Mouse (Mus musculus): Measurements from ENCODE around the gene Pgs1.

Gene Pgs1

DNA sequence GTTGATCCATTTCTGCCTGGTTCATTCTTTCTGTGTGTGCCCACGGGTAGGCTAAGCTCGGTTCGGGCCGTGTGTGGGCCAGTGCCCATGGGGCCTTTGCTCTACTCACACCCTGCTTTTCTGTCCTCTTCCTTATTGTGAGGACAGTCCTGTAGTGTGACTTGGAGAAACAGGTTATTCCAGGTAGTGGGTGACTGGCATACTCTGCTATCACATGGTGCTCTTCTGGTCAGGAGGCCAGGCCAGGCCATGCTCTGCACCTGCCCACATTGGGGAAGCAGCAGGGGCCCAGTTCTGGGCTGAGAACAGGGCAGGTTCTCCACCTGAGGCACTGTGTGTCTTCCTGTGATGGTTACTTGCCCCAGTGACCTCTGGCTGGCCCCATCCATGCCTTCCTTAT is 12.3 kb downstream of the Pgs1 start:
- CTCF ChIA-PET = no interaction called here

DNA sequence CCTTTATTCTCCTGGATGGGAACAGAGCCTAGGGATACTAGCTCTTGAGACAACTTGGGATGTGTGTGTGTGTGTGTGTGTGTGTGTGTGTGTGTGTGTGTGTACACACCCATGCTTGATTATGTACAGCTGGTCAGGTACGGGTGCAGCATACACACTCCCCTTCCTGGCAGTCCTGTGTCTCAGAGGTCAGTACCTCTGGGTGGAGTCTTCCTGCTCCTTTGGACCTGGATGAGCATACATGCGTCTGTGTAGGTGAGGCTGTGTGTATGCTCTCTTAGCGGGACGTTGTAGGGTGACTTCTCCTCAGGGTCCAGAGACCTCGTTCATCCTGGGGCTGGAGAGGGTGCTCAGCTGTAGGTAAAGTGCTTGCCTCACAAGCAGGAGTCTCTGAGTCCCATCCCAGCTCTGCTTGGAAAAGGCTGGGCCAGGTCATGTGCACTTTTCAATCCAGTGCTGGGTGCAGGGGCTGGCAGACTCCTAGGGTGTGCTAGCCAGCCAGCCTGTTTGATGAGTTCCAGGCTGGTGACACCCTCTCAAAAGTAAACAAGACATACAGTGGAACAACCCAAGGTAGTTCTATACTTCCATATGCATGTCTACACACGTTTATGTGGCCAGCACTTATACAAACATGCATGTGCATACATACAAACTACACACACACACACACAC is 13.3 kb downstream of the Pgs1 start:
- CTCF ChIA-PET = interaction anchor here (0.6 kb wide), 1 partner anchor 1048 kb away, joined by 3 read pairs; no protein-coding TSS in a partner anchor

DNA sequence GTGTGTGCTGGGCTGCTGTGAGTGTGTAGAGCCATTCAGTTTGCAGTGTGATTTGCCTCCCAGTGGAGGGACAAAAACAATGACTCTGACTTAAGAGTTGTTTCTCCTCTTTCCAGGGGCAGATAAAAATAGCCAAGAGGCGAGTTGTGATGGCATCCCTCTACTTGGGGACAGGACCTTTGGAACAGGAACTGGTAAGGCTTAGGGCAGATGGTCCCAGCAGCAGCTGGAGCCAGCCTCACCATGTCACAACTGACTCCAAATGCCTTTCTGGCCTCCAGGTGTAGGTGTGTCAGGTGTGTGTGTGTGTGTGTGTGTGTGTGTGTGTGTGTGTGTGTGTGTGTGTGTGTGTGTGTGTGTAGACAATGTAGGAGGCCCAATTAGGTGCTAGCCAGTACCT is 14.0 kb downstream of the Pgs1 start:
- CTCF ChIA-PET = no interaction called here

DNA sequence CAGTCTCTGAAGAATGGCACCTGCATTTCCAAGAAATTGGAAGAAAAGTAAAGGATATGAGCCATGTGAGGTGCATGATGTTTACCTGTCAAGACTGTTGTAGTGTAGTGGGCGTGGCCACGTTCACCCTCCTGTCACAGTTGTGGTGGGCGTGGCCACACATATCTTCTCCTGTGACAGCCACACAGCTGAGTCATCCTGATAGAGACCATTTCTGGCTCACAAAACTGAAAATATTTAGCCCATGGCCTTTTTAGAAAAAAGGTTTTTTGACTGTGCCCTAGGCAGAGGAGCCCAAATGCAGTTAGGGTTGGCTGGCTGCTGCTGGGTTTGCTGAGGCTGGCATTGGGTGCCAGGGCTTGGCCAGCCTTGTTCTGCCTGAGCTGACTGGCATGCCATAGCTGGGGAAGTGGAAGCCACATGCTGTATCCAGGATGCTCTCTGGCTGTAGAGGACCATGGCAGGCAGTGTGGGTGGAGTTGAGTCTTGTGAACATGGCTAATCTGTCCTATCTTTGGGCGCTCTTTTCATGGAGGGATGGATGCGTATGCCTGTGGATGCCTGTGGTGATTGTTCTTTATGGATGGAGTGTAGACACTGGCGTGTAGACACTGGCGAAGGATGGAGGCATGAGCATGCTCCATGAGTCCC is 14.6 kb downstream of the Pgs1 start:
- CTCF ChIA-PET = no interaction called here

DNA sequence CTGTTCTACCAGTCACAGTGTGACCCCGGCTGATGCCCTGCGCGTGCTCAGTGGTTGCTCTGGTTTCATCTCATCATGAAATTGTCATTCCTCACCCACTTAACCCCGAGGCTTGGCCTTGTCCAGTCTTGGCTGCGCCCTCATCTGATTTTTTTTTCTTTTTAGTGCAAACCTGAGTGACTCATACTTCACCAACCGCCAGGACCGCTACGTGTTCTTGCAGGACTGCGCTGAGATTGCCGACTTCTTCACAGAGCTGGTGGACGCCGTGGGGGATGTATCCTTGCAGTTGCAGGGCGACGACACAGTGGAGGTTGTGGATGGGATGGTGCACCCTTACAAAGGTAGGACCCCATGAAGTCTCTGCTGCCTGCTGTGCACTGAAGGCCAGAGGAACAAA is 17.1 kb downstream of the Pgs1 start:
- CTCF ChIA-PET = no interaction called here

DNA sequence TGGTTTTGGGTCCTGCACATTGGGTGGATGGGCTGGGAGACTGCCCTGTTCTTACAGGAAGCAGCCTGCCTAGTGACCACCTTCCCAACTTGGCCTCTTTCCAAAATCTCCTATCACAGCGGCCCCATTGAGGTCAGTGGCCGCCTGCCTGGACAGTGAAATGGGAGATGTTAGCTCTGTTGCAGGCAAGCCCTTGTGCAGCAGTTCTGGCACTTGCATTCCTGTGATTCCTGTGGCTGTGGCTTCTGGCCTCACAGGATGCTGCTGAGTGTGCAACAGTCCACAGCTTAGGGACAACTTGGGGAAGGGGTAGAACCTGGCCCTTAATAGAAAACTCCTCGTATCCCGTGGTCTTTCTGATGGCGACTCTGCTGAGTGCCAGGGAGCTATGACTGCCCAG is 17.6 kb downstream of the Pgs1 start:
- CTCF ChIA-PET = no interaction called here

DNA sequence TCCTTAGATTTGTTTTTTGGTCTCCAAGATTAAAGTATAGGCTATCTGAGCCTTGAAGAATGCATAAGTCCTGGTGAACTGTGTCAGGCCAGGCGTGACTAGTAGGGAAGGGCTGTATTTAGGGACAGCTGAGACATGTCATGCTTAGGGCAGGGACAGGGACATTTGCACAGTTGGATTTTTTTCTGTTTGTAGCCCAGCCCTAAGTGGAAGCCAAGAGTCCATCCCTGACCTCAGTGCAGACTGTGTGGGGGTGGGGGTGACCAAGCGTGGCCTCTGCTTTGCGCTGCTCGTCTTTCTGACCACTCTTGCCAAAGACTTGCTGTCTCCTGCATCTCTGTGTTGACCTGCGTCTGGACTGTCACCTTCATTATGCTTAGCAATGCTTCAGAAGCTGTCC is 18.1 kb downstream of the Pgs1 start:
- CTCF ChIA-PET = interaction anchor here (0.6 to 0.7 kb wide), 2 partner anchors 32 to 178 kb away, joined by 3 read pairs; no protein-coding TSS in a partner anchor

DNA sequence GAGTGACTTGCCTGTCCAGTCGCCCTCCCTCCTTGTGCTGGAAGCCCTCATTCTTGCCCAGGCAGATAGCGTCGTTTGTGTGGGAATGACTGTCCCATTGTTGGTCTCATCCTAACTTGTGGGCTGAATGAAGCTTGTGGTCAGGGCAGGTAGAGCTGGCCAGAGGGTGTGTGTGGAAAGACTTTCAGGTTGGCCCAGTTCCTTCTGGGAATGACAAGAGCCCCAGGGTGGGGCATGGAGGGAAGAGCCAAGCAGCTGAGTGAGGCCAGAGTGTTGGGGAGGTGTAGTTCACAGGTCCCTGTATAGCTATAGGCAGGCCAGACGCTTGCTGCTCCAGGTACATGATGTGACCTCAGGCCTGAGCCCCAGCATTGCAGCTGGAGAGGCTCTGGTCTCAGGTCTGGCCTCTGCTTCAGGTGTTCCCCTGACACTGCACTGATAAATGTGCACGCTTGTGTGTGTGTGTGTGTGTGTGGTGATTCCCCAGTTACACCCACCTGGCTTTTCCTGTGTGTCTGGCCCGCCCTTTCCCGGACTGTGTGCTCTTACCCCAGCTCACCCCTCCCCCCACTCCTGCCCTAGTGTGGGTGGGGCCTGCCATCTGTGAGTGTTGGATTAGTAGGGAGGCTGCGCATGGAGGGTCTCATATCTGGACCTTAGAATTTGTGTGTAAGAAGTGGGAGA is 21.5 kb downstream of the Pgs1 start:
- CTCF ChIA-PET = interaction anchor here (0.7 kb wide), 1 partner anchor 24 kb away, joined by 3 read pairs; no protein-coding TSS in a partner anchor

DNA sequence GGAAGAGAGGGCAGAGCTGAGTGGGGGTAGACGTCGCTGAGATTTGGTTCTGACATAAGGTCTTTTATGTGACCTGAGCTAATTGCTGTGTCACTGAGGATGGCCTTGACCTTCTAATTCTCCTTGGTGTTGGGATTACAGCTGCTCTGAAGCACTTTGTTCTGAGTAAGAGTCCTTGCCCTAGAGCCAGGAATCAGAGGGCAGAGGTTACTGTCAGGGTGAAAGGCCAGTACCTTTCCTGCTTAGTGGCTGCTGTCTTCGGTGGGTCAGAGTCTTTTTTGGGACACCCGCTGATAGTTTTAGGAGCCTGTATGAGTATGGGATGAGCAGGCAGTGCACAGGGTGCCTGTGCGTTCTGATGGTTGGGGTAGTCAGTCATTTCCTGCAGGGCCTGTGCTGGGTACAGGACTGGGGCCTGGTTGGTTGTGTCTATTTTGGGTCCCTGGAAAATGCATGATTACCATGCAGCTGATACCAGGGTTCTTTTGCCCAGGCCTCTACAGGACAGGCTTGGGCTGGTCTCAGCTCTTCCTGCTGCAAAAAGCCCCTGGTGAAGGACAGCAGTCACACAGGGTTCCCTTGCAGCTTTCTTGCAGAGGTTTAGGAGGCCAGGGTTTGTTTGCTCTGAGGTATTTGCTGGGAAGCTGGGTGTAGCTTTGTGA is 22.2 kb downstream of the Pgs1 start:
- CTCF ChIA-PET = interaction anchor here (0.7 kb wide), 1 partner anchor 23 kb away, joined by 3 read pairs; no protein-coding TSS in a partner anchor

DNA sequence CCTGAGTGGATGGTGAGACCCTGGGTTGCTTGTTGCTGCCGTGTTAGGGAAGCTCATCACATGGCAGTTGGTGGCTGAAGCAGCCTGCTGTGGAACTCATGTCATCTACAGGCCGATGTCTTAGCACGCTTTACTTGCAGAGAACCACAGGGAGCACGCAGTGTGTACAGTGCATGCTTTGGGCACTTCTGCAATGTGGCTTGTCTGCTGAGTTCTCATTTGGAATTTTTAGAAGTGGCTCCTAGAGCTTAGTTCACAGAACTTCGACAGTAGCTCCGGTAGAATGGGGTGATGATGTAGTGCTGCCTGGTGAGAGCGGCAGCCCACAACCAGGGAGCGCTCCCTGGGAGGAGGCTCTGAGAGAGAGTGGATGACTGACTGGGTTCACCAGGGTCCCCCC is 22.8 kb downstream of the Pgs1 start:
- CTCF ChIA-PET = no interaction called here

DNA sequence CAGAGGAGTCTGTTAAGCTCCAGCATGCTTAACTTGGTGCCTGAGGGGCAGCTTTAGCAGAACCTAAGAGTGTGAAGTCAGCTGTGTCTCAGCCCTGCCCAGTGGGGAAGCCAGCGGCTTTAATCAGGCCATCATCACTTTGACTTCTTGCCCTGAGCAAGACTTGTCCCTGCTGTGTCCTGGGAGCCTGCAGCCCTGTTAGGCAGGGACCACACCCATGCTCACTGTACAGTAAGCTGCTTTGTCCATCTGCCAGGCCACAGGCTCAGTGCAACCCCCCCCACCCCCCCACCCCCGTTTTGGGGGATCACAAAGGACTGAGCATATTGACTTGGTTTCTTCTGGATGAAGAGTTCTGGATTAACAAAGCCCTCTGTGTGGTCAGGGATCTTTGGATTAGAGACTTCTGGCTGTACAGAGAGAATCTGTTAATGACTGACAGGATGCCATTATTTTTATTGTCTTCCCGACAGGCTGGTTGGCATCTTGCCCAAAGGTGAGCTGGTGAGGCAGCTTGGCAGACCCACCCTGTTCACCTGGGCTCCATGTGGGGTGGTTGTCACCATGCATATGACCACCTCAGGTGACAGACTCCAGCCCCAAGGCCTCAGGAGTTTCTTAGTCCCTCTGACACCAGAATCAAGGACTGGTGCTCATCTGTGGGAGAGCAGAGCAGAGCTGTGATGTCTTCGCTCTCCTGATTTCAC is 23.9 kb downstream of the Pgs1 start:
- CTCF ChIA-PET = no interaction called here

DNA sequence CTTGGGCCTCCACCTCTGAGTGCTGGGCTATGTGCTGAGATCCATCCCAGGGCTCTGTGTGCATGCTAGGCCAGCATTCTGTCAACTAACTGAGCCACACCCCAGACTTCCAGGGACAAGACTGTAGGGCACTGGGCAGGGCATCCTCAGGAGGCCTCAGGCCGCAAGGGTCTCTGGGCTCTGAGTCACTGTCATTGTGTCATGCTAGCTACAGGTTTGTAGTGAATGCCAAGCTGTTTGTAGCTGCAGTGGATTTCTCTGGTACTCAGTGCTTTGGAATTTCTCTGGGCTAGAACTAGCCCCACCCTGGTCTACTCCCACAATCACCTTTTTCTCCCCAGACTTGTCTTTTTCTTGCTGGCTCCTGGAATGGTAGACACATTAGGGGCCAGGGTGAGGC is 26.5 kb downstream of the Pgs1 start:
- CTCF ChIA-PET = no interaction called here

DNA sequence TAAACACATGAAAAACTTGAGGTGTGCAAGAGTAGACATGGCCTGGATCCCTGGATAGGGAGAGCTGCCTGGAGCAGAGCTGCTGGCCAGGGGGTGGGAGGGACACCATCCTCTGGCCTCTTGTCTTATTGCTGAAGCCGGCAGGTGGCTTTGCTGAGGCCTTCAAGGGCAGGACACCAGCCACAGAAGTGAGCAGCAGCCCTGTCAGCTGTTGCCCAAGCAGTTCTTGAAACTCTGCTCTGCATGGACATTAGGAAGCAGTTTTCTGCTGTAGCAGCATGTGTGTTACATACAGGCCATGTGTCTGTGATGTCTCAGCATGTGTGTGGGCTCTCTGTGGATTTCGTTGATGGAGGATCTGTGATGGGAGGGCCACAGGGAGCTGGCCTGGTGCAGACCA is 27.2 kb downstream of the Pgs1 start:
- CTCF ChIA-PET = interaction anchor here (0.5 to 0.7 kb wide), 3 partner anchors 12 to 142 kb away, joined by 3 to 4 read pairs (median 3); no protein-coding TSS in a partner anchor

DNA sequence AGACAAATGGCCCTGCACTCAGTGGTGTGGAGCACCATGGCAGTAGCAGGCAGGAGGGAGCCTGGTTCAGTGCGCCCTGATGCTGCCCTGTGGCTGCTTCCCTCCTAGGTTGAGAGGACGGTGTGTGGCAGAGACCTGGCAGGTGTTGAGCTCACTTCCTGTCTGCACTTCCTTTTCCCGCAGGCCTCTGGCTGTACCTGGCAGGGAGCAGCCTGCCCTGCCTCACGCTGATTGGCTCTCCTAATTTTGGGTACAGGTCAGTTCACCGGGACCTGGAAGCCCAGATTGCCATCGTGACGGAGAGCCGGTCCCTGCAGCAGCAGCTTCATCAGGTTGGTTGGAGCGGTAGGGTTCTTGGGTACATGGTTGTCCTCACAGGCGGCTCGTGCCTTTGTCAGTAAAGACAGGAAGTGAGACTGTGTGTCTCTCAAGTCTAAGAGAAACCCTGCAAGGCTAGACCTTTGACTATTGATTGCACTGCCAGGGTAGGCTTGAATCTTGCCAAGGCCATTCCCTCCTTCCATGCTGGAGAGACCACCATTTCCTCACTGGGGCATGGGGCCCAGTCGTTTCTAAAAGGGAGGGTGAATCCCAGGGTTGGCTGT is 28.4 kb downstream of the Pgs1 start:
- CTCF ChIA-PET = interaction anchor here (0.6 kb wide), 1 partner anchor 100 kb away, joined by 4 read pairs; no protein-coding TSS in a partner anchor

DNA sequence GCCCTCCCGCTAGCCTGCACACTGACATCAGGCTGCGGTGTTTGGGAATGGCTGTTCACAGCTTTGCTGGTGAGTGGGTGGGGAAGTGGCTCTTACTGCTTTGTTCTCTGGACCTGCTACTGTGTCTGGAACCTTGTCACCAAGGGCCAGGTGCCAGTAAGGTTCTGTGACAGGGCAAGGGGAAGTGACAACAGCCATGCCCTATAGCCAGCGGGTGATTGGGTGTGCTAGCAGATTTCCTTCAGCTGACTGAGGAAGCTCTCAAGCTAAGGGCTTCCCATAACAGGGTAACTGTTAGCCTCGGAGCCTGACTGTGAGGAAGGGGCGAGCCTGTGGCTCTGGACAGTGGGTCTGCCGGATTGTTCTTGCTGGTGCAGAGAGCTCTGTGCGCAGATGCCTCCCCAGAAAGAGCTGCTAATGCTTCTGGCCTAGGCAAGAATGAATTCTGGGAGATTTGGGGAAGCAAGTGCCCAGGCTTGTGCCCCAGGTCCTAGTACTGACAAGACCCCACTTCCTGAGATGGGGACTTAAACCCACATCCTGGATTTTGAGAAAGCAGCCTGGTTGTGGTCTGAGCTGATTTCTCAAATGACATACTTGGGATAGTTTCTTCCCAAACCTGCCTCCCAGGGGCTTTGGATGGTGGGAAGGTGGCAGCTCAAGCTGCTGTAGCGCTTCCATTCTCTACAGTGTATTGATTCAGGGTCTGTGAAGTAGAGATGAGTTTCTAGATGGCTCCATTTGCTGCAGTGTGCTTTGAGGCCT is 29.5 kb downstream of the Pgs1 start:
- CTCF ChIA-PET = interaction anchor here (0.5 to 1.1 kb wide), 2 partner anchors 164 to 210 kb away, joined by 3 to 6 read pairs; no protein-coding TSS in a partner anchor

DNA sequence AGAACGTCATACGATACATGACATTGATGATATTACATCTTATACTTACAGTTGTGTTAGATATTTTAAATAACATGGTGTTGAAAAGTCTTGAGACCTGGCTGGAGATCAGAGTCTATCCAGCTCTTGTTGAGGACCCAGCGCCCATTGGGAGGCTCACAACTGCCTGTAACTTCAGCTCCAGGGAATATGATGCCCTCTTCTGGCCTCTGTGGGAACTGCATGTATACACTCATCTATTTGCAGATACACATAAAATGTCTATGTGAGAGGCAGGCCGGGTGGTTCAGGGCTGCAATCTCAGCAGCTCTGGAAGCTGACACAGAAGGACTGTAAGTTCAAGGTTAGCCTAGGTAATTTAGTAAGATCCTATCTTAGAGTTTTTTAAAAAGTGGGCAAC is 32.2 kb downstream of the Pgs1 start:
- CTCF ChIA-PET = interaction anchor here (0.6 to 0.7 kb wide), 2 partner anchors 147 to 148 kb away, joined by 3 to 7 read pairs; no protein-coding TSS in a partner anchor

DNA sequence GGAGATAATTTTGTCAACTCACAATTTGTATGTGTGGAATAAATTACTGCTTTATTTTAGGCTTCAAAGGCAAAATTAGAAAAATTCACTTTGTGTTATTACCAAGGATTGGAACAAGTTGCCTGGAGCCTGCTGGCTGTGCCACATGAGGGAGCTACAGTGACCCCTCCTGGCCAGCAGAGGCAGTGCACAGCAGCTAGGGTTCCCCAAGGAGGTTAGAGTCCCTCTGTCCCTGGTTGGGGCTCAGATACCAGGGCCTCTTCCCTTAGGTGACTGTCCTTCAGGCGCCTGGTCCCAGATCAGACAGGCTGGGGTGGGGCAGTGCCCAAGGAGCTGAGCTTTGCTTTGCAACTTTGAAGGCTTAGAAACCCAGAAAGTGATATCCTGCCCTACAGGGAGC is 35.7 kb downstream of the Pgs1 start:
- CTCF ChIA-PET = interaction anchor here (0.6 to 0.8 kb wide), 6 partner anchors 28 to 1101 kb away, joined by 3 to 7 read pairs (median 3); no protein-coding TSS in a partner anchor

DNA sequence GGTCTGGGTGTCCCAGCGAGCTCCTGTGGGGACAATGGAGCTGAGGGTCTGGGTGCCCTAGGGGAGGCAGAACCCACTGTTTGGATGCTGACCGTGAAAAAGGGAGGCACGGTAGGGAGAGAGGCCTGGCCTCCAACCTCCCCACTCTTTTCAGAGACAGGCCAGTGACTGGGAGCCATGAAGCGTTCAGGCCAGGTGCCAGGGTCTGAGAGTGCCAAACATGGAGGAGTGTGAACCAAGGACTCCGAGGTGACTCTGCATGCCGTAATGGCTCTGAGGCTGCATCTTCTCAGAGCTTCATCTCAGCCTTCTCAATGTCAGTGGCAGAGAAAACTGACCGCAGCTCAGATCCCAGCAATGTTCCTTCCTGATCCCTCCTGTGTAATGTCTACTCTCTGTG is 37.4 kb downstream of the Pgs1 start:
- CTCF ChIA-PET = interaction anchor here (0.5 to 0.6 kb wide), 2 partner anchors 344 to 434 kb away, joined by 3 to 4 read pairs; no protein-coding TSS in a partner anchor

DNA sequence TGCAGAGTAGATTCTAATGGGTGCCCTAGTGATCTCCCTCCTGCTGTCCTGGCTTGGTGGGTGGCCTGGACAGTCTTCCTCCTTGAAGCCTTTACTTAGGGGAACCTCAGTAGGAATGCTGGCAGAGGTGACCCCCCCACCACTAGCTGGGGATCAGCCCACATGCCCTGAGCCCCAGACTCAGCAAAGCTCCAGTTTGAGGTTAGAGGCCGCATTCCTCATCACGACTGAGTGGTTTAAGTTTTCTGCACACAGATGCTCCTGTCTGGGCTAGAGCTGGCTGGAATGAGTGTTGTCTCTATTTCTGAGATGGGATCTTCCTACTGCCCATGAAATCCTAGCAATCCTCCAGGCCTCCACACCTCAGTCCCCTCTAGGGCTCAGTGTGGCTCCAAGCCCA is 38.0 kb downstream of the Pgs1 start:
- CTCF ChIA-PET = interaction anchor here (0.6 kb wide), 1 partner anchor 1202 kb away, joined by 3 read pairs; no protein-coding TSS in a partner anchor

DNA sequence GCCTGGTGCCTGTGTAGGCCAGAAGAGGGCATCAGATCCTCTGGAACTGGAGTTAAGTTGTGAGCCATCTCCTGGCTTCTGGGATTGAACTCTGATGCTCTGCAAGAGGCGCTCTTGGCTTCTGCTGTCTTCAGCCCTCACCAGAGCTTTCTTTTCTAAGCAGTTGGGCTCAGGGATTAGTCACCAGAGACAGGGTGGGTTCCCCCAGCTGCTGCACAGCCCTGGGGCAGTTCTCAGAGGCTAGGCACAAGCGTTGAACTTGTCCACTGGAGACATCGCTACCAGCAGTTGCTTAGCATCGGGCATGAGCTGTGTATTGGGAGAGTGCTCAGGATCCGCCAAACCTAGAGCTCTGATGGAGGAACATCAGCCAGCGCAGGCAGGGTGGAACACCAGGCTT is 43.1 kb downstream of the Pgs1 start:
- CTCF ChIA-PET = no interaction called here
